Mouse (Mus musculus) heart, embryonic 11.5 days (tissue): ENCODE measurements around the gene Phyhipl. TPM values are rescaled to one million over a fixed set of nuclear protein-coding genes. Genes with fewer than 3 reads are reported as not detected.

ENCODE experiments used
- ATAC-seq: fragments of 200-750 bp; cut with Nextera tagmentation; replicated peaks from 2 replicates; pipeline ENCODE4 v1.8.0; 2017; ENCODE audit warnings: moderate library complexity; ENCODE audit not compliant: insufficient number of reproducible peaks, low FRiP score, low TSS enrichment
- H3K27ac ChIP-seq: fragments of 300-500 bp; sonication (generic); 2 replicates; pipeline ENCODE4 v1.5.1; 2014; ENCODE audit warnings: mild to moderate bottlenecking, low read depth, low read length
- H3K27me3 ChIP-seq: fragments of 300-500 bp; sonication (generic); 2 replicates; pipeline ENCODE4 v1.6.1; 2014; ENCODE audit warnings: mild to moderate bottlenecking, low read length, mixed read lengths; ENCODE audit not compliant: control insufficient read depth, insufficient read depth
- H3K36me3 ChIP-seq: fragments of 300-500 bp; sonication (generic); 2 replicates; pipeline ENCODE4 v1.6.1; 2014; ENCODE audit warnings: mild to moderate bottlenecking, low read length, moderate library complexity, mixed read lengths; ENCODE audit not compliant: control insufficient read depth, insufficient read depth
- H3K4me1 ChIP-seq: fragments of 300-500 bp; sonication (generic); 2 replicates; pipeline ENCODE4 v1.6.1; 2014; ENCODE audit warnings: low read length; ENCODE audit not compliant: control insufficient read depth, insufficient read depth
- H3K4me2 ChIP-seq: fragments of 300-500 bp; sonication (generic); 2 replicates; pipeline ENCODE4 v1.6.1; 2014; ENCODE audit warnings: mild to moderate bottlenecking, moderate library complexity
- H3K4me3 ChIP-seq: fragments of 300-500 bp; sonication (generic); 2 replicates; pipeline ENCODE4 v1.5.1; 2014; ENCODE audit warnings: low read depth, low read length
- H3K9ac ChIP-seq: fragments of 300-500 bp; sonication (generic); 2 replicates; pipeline ENCODE4 v1.6.1; 2014; ENCODE audit warnings: mild to moderate bottlenecking, low read depth, low read length, moderate library complexity
- H3K9me3 ChIP-seq: fragments of 300-500 bp; sonication (generic); replicated peaks from 2 replicates; pipeline ENCODE4 v1.6.1; 2016; ENCODE audit warnings: low read length; ENCODE audit not compliant: control insufficient read depth
- WGBS: fragments of 180-500 bp; shearing (Covaris S2); extraction: QIAGEN DNeasy Blood & Tissue Kit; methylation state at CpG from one replicate; pipeline ENCODE4 v1.1.7; 2014; ENCODE audit not compliant: insufficient replicate concordance; 5-methylcytosine and 5-hydroxymethylcytosine counted together
- polyA plus RNA-seq: library from polyadenylated mRNA; unstranded; fragments of >200 nt; fragmentation: Nextera tagmentation; extraction: Ambion mirVana; gene quantifications from 2 replicates; pipeline ENCODE4 v1.2.1, GENCODE M21; 2014

Phyhipl gene
- polyA plus RNA-seq: 1.3 and 2.6 TPM in 2 replicates

GRCm38 (mm10) chr10:70655828-70656227 is at the start of gene Phyhipl:
Phyhipl (minus strand) TSS chr10:70655965.
- Histone ChIP-seq H3K4me3 (no peak within 1 kb of the TSS), H3K27ac (no peak within 1 kb of the TSS), H3K36me3 (no peaks in the 10 kb centered on the region), H3K9ac (no peak within 1 kb of the TSS), H3K4me2 (no peak within 1 kb of the TSS), H3K4me1 (no peaks in the 10 kb centered on the region), H3K9me3 (no peaks in the 10 kb centered on the region), H3K27me3 (no peaks in the 10 kb centered on the region)
- ATAC-seq: no peak
- 80% methylated on average over 7 of the region's 7 CpGs for WGBS

- Histone ChIP-seq H3K4me2 (no peak overlapping the region), H3K4me1 (no peaks in the 10 kb centered on the region), H3K27me3 (no peaks in the 10 kb centered on the region), H3K9me3 (no peaks in the 10 kb centered on the region), H3K9ac (no peak overlapping the region), H3K4me3 (no peak overlapping the region), H3K27ac (no peak overlapping the region), H3K36me3 (no peaks in the 10 kb centered on the region)
- no peak for ATAC-seq
- WGBS: 55% methylated on average over 6 of the region's 6 CpGs
Observed at GRCm38 (mm10) chr10:70703211-70703610, 47.4 kb upstream of the Phyhipl start.

GRCm38 (mm10) chr10:70699581-70699980 is 43.8 kb upstream of the Phyhipl start:
- Histone ChIP-seq H3K4me3 (no peak overlapping the region), H3K27me3 (no peaks in the 10 kb centered on the region), H3K4me2 (no peak overlapping the region), H3K9me3 (no peaks in the 10 kb centered on the region), H3K36me3 (no peaks in the 10 kb centered on the region), H3K9ac (no peak overlapping the region), H3K4me1 (no peaks in the 10 kb centered on the region), H3K27ac (no peak overlapping the region)
- ATAC-seq: no peak
- WGBS: 83% methylated on average over 7 of the region's 7 CpGs

DNA sequence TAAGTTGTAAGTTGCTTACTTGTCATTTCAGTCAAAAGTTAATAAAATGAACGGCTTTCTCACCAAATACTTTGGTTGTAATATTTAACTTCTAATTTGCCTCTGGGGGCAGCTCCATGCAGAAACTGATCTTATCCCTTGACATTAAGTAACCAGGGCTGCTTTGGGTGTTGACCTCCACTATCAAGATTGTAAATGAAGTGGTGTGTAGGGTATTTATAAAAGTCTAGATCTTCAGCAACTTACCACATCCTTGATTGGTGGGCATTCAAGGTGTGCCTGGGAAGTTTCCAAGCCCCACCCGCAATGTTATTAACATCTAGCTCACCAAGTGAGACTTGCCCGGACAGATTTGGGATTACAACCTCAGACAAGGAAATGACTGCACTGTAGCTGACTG is 42.2 kb upstream of the Phyhipl start:
- 83% methylated on average over 3 of the region's 3 CpGs for WGBS
- H3K4me1 ChIP-seq: no peaks in the 10 kb centered on the region
- no peak for ATAC-seq
- H3K36me3 ChIP-seq: no peaks in the 10 kb centered on the region
- no peak overlapping the region for H3K4me2 ChIP-seq
- no peak overlapping the region for H3K4me3 ChIP-seq
- H3K27me3 ChIP-seq: no peaks in the 10 kb centered on the region
- H3K27ac ChIP-seq: no peak overlapping the region
- no peak overlapping the region for H3K9ac ChIP-seq
- H3K9me3 ChIP-seq: no peaks in the 10 kb centered on the region

DNA sequence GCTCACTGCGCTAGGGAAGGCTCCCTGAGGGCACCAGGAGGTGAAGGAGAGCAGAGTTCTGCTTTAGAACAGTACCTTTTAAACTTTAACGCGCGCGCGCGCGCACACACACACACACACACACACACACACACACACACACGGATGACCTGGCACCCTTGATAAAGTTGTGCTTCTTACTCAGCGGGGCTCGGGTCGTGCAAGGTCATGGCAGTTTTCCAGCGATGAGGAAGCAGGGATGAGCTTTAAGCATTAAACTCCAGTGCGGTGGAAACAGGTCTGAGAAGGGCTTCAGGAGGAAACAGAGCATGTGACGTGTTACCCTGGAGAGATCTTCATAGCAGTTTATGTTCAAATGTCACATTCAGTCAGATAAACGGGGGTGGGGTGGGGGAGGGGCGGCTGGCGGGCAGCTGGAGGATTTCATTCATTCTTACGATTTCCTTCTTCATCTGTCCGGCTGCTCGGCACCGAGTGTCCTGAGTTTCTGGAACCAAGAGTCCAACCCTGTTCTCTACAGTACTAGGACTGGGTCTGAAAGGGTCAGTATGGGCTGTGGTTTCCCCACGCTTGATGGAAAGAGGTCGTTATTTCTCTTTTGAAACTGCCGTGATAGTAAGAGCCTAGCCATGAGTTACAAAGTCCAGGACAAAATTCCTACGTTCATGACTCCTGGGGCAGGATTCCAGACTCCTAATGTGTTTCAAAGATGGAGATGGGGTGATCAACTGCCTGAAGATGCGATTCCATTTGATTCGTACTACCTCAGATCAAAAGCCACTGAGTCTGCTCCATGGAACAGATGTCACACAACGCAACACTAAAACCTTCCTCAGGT is 41.2 kb upstream of the Phyhipl start:
- Histone ChIP-seq H3K4me2 (no peak overlapping the region), H3K4me3 (no peak overlapping the region), H3K27ac (no peak overlapping the region), H3K27me3 (no peaks in the 10 kb centered on the region), H3K4me1 (no peaks in the 10 kb centered on the region), H3K36me3 (no peaks in the 10 kb centered on the region), H3K9me3 (no peaks in the 10 kb centered on the region), H3K9ac (no peak overlapping the region)
- no peak for ATAC-seq
- WGBS: 72% methylated on average over 29 of the region's 29 CpGs

DNA sequence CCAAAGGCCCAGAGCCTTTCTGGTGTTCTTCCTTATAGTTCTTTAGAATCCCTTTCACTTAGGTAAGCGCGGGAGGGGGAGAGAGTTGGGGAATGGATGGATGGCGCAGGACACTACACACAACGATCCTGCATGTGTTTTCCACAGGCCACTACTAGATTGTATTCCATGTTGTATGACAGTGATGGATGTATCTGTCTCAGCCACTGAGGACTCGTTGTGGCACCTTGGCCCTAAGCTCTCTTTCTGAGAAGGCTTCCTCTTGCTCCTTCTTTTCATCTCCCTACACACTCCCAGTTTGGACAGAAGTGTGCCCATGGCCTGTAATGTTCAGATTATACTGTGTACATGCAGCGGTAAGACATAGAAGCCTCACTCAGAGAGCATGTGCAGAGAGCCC is 33.6 kb upstream of the Phyhipl start:
- ATAC-seq: no peak
- Histone ChIP-seq H3K36me3 (no peaks in the 10 kb centered on the region), H3K4me2 (no peak overlapping the region), H3K4me3 (no peak overlapping the region), H3K27me3 (no peaks in the 10 kb centered on the region), H3K27ac (no peak overlapping the region), H3K9me3 (no peaks in the 10 kb centered on the region), H3K4me1 (no peaks in the 10 kb centered on the region), H3K9ac (no peak overlapping the region)
- WGBS: 76% methylated on average over 6 of the region's 6 CpGs

DNA sequence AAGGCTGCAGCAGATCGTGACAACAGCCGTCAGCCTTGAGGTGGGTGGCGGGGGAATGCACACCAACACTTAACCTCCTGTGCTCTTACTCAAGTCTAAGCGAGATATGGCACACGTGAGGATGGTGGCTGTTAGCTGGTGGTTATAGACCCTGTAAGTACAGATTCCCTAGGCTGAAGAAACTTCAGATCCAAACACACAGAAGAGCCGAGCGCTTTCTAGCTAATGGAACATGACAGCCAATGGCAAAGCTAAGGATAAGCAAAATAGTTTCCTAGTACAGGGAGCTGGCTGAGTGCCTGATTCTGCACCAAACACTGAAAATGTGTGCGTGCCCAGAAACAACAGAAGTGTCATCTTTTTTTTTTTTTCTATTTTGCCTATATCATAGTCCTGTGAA is 33.1 kb upstream of the Phyhipl start:
- H3K27me3 ChIP-seq: no peaks in the 10 kb centered on the region
- no peaks in the 10 kb centered on the region for H3K36me3 ChIP-seq
- 49% methylated on average over 8 of the region's 8 CpGs for WGBS
- H3K27ac ChIP-seq: no peak overlapping the region
- H3K9me3 ChIP-seq: no peaks in the 10 kb centered on the region
- H3K4me3 ChIP-seq: no peak overlapping the region
- no peak for ATAC-seq
- no peak overlapping the region for H3K4me2 ChIP-seq
- no peak overlapping the region for H3K9ac ChIP-seq
- H3K4me1 ChIP-seq: no peaks in the 10 kb centered on the region

- no peak overlapping the region for H3K9ac ChIP-seq
- H3K27ac ChIP-seq: no peak overlapping the region
- no peak overlapping the region for H3K4me3 ChIP-seq
- H3K4me2 ChIP-seq: no peak overlapping the region
- no peaks in the 10 kb centered on the region for H3K36me3 ChIP-seq
- ATAC-seq: no peak
- no peaks in the 10 kb centered on the region for H3K4me1 ChIP-seq
- 76% methylated on average over 11 of the region's 11 CpGs for WGBS
- no peaks in the 10 kb centered on the region for H3K27me3 ChIP-seq
- no peaks in the 10 kb centered on the region for H3K9me3 ChIP-seq
Observed at GRCm38 (mm10) chr10:70686941-70687703, 31.4 kb upstream of the Phyhipl start.
